Mouse (Mus musculus): ENCODE results near the gene Chrna3.
A peak's percentile ranks its signal among the peaks of the same experiment; 100 is the strongest.

Chrna3 gene

DNA sequence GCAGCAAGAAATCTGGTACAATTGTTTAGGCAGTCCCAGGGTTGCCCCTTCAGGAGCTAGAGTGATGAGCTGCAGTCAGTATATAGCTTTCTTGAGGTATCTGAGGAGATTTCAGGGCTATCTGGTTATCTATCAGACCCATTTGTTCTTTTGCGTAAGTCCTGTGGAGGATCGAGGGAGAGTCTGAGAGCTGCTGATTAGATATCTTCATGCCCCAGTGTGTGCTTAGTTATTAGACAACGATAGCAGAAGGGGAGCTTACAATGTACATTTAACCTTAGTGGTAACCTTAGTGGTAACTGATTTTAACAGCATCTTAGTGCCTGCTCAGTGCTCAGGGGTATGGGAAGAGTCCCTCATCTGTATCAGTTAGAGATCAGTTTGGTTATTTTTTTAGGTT lies 30.7 kb downstream of the Chrna3 start:
- peak; percentile 33 for DNase-seq (ENCODE audit: low spot score)

DNA sequence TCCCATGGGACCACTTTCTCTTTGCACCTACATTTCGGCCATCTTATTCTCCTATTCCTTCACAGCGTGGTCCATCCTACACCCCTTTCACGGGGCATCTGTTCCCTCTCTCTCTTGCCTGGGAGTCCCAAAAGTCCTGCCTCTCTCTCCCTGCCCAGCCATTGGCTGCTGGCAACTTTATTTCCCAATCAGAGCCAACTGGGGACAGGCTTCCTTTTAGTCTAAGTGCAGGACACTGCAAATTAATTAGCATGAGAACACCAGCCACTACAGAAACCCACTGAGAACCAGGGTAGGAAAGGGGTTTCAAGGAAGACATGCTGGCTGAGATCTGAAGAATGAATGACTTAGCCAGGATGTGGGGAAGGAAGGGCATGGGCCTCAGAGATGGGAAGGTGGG lies 32.0 kb downstream of the Chrna3 start:
- DNase-seq (ENCODE audit: low spot score) = no peak

GRCm38 (mm10) chr9:54990362-54990761 lies 36.0 kb downstream of the Chrna3 start:
- no peak for DNase-seq (ENCODE audit: low spot score)

- DNase-seq (ENCODE audit: low spot score) = no peak
These were observed 44.0 kb downstream of the Chrna3 start for GRCm38 (mm10) chr9:54982401-54982800.

DNA sequence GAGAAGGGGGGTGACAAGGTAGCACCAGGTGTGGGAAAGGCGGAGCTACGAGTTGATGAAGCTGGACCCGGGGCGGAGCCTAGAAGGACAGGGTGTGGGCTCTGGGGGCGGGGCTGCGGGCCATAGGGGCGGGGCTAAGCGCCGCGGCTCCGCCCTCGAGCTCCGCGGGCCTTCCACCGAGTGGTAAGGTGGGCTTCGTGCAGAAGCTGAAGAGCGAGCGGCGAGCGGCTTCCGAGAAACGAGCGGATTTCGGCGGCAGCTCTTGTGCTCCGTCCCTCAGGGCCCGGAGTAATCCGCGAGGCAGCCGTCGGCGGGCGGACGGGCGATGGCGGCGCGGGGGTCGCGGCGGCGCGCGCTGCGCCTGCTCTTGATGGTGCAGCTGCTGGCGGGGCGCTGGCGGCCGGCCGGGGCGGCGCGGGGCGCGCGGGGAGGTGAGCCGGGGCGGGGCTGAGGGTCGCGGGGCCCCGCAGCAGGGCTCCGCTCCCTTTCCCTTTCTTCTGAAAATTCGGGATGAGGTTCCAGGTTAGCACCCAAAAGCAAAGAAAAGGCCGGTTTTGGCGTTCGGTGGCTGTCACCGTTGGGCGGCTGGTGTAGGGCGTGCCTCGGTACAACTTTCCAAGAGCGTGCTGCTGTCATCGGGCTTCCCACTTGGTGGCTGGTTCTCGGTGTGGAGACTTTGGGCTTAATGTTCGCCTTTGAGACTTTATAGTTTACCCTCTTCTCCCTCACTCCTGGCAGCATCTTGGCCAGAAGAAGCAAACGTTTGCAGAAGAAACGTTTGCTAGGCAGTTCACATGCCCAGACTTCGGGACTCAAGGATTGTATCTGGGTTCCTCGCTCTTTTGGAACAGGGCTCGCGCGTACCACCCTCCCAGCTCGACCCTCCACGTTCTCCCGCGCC lies 44.8 kb downstream of the Chrna3 start:
- DNase-seq (ENCODE audit: low spot score) = peak; percentile 22

DNA sequence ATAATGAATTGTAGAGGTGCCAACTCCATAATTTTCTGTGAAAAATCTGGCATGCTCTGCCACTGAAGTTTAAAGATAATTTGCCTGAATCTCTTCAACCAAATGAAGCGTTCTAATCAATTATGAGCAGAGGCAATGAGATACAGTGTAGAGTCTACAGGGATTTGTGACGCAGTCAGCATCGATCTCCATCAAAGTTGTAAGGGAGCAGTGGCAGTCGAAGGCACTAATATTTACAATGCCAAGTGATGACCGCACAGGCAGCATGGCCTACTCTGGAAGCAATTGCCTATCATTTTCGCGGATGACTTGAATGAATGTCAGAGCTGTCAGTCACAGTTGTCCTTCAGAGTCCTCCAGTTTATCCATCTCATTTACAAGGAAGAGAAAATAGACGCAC lies 45.7 kb downstream of the Chrna3 start, which contains the start of gene Chrna5:
TSS of gene Chrna5 (plus strand) at position 207 of the 400 bp plus-strand sequence.
- no peak for DNase-seq (ENCODE audit: low spot score)

- DNase-seq (ENCODE audit: low spot score) = no peak
These were observed 56.3 kb downstream of the Chrna3 start for GRCm38 (mm10) chr9:54969972-54970637.

- no peak for DNase-seq (ENCODE audit: low spot score)
These were observed 62.7 kb downstream of the Chrna3 start for GRCm38 (mm10) chr9:54963669-54964068.

DNA sequence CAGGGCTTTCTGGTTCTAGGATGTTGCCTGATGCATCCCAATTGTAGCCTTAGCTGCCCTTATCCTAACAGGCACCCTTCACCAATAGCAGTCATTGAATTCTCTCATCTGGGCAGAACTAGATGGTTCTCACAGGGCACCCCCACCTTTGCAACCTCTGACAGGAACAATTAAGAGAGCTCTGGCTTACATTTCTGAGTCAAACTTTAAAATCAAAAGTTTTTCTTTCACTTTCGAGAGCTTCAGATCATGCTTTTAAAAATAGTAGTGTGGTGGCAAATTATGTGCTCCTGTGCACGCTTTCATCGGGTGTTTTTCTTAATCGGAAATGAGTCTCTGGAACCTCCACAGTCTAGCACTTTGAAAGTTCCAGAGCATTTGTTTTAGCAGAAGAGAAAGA lies 65.3 kb downstream of the Chrna3 start:
- DNase-seq (ENCODE audit: low spot score) = no peak

All from c-Kit-positive CD71-positive TER-119-positive erythroid progenitor cells, embryonic 14.5 days (primary cell).